Mouse (Mus musculus) T-cell, adult 2 months (primary cell): Measurements from ENCODE around the gene Naif1.
A peak's percentile ranks its signal among the peaks of the same experiment; 100 is the strongest.

ENCODE experiments used
- DNase-seq: peaks from one replicate; pipeline ENCODE4 v3.0.0; 2022; ENCODE audit warnings: low spot score

Gene Naif1

DNA sequence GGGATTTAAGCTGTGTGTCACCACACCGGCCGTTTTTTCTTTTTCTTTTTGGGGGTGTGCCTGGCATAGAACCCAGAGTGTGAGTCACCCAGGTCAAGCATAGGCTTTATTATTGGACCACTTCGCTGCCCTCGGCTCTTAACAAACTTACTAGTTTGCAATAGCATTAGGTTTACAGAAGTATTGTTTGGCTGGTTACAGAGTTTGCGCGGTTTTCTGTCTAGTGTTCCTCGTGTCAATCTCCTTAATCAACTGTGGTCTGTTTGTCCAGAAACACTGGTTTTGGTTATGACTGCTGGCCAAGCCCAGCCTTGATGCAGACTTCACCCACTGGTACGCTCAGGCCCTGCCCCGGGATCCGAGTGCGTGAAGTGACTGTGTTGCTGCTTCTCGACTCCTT is 52.6 kb downstream of the Naif1 start:
- no peak for DNase-seq

DNA sequence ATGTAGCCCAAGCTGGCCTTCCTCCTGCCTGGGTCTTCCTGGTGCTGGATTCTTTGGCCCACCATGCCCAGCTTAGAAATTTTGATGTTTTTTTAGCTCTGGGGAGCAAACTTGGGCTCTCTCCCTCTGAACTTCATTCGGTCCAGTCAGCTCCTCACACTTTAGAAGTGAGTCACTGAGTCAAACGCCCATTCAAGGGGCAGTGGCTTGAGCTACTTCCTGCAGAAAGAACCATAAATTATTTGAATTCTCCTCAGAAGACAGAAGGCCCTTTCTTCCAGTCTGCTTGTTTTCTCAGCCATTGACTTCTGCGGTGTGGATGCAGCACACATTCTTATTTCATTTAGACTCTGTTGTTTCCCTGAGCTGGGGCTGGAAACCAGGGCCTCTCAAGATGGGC is 53.3 kb downstream of the Naif1 start:
- no peak for DNase-seq

GRCm38 (mm10) chr2:32505536-32505935 is 55.3 kb downstream of the Naif1 start:
- DNase-seq, result peak; percentile 20
